Mouse (Mus musculus): ENCODE results near the gene Spred1.

Gene Spred1

GRCm38 (mm10) chr2:117121212-117121983, at the start of gene Spred1:
Gene Spred1 (plus strand): TSS chr2:117121374.
- DNase-seq (ENCODE audit: low spot score in 2 of 2) = peak in 1 of 2 experiments; percentile 48

DNA sequence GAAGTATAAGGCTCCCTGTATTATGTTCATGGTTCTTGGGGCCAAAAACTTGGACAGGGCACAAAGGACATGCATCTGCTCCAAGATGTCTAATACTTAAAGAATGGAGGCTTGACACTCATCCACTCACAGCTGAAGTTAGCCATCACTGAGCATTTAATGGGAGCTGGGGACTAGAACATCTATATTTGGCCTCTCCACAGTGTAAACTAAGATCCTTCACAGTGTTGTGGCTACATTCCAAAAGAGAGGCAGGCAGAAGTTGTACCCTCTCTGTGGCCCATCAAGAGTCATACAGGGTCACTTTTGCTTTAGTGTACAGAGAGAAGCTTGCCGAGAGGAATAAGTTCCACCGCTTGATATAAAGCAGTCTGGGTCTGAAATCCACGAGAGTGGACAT, 49.6 kb upstream of the Spred1 start:
- no peak for DNase-seq (ENCODE audit: low spot score in 2 of 2)

- DNase-seq (ENCODE audit: low spot score in 2 of 2) = no peak
Observed at GRCm38 (mm10) chr2:117078711-117079110, 42.5 kb upstream of the Spred1 start.

GRCm38 (mm10) chr2:117079621-117080020, 41.6 kb upstream of the Spred1 start:
- peak in 1 of 2 experiments; percentile 21 for DNase-seq (ENCODE audit: low spot score in 2 of 2)

- no peak for DNase-seq (ENCODE audit: low spot score in 2 of 2)
Observed at GRCm38 (mm10) chr2:117086002-117086765, 35.0 kb upstream of the Spred1 start.

DNA sequence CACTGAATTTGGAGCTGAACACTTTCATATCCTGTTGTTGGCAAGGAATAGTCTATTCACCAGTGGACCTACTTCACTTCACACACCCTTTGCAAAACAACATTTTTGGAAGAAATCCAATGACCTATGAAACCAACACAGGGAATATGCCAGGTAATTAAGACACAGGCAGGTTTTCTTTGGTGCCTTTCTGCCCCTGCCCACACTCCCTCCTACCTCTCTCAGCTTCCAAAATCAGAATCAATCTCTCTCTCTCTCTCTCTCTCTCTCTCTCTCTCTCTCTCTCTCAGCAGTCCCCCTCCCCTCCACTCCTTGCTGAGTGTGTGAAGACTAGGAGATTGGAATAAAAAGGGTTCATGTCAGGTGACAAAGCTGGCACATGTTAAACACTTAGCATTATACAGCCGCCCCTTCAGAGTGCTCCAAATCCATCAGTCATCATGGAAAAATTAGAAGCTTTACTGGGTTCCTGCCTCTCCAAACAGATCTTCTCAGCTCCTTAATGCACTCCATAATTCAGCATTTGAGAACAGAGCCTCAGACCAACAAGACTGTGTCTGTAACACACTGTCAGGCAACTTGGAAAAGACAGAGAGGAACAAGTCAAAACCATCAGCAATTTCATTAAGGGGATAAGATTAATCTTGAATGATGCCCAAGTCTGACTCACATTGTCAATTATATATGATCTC, 34.3 kb upstream of the Spred1 start:
- no peak for DNase-seq (ENCODE audit: low spot score in 2 of 2)

DNA sequence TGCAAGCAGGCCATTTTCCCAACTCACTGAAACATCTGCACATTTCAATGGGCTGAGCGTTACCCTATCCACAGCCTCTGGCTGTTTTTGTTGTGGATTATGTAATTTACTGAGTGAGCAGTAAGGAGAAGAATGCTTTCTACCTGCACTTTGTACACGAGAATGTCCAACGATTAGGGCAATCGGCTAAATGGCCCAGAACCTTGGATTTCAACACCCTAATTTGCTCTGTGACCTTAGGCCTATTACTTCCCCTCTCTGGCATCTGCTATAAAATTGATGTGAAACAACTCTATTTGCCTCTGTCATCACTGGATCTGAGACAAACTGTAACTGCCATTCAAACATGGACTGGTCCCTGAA, 33.7 kb upstream of the Spred1 start:
- DNase-seq (ENCODE audit: low spot score in 2 of 2) = no peak

DNA sequence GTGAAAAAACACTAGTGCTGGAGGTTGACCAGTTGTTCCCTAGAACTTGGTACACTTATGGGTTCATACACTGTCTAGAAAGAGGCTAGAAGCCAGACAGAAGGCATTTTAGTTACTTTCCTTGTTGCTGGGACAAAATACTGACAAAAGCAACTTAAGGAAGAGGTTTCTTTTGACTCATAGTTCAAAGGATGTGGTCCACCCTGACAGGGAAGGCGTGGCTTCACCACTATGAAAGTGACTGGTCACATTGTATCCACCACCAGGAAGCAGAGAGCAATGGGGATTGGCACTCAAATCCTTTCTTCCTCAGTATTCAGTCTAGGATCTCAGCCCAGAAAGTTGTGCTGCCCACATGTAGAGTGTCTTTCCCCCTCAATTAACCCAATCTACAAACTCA, 31.7 kb upstream of the Spred1 start:
- DNase-seq (ENCODE audit: low spot score in 2 of 2) = no peak

GRCm38 (mm10) chr2:117090061-117090460, 31.1 kb upstream of the Spred1 start:
- DNase-seq (ENCODE audit: low spot score in 2 of 2) = no peak

GRCm38 (mm10) chr2:117092946-117093401, 28.2 kb upstream of the Spred1 start:
- DNase-seq (ENCODE audit: low spot score in 2 of 2) = no peak

GRCm38 (mm10) chr2:117095491-117095890, 25.7 kb upstream of the Spred1 start:
- no peak for DNase-seq (ENCODE audit: low spot score in 2 of 2)

DNA sequence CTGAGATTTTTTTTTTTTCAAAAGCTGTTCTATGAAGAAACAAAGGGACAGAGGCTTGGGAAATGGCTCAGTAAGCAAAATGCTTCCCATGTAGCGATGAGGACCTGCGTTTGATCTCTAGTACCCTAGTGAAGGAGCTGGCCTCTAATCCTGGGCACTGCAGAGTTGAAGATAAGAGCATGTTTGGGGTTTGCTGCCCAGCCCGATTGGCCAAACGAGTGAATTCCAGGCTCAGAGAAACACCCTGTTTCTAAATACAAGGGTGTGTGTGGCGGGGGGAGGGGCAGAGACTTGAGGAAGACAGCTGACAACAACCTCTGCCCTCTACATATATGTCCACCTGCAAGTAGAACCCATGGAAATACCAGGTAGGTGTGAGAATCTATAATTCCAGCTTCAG, 23.9 kb upstream of the Spred1 start:
- DNase-seq (ENCODE audit: low spot score in 2 of 2) = no peak

GRCm38 (mm10) chr2:117099316-117099715, 21.9 kb upstream of the Spred1 start:
- DNase-seq (ENCODE audit: low spot score in 2 of 2) = no peak

DNA sequence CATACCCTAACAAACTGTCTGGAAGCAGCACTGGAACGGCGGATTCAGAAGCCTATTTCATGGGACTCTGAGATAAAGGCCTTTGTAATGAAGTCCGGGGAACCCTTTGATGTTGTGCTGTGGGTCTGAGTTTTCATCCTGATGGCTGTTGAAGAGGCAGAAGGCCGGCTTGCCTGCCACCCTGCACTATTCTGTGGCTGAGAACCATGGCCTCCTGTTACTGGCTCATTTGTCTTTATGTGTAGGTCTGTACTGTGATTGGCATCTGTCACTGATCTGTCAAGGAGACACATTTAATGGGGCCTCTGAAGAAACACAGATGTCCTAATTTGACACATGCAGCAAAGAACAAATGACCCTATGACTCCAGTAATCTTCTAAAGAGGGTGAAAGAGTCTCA, 17.7 kb upstream of the Spred1 start:
- DNase-seq (ENCODE audit: low spot score in 2 of 2) = no peak

- DNase-seq (ENCODE audit: low spot score in 2 of 2) = no peak
Observed at GRCm38 (mm10) chr2:117105407-117105806, 15.8 kb upstream of the Spred1 start.

- DNase-seq (ENCODE audit: low spot score in 2 of 2) = no peak
Observed at GRCm38 (mm10) chr2:117108059-117108458, 13.1 kb upstream of the Spred1 start.

GRCm38 (mm10) chr2:117109296-117109695, 11.9 kb upstream of the Spred1 start:
- no peak for DNase-seq (ENCODE audit: low spot score in 2 of 2)

- no peak for DNase-seq (ENCODE audit: low spot score in 2 of 2)
Observed at GRCm38 (mm10) chr2:117110355-117110866, 10.8 kb upstream of the Spred1 start.

GRCm38 (mm10) chr2:117113262-117113661, 7.9 kb upstream of the Spred1 start:
- no peak for DNase-seq (ENCODE audit: low spot score in 2 of 2)

- no peak for DNase-seq (ENCODE audit: low spot score in 2 of 2)
Observed at GRCm38 (mm10) chr2:117113762-117114161, 7.4 kb upstream of the Spred1 start.

DNA sequence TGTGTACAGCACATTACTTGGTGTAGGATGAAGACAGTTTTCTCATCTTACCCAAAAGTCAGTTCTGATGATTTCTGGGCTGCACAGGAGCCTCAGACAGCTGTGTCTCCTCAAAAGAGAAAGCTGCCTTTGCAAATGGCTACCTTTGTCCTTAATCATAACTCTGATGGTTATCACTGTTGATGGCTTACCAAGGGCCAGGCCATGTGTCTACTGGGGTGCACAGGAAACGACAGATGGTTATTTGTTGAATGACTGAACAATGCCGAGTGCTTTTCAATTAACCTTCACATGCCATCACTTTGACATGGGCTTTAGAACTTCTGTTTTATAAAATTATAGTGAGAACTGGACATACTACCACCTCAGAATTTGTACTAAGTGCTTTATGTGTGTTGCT, 2.7 kb upstream of the Spred1 start:
- DNase-seq (ENCODE audit: low spot score in 2 of 2) = no peak
